Mouse (Mus musculus): ENCODE data around the gene Ccdc171.

DNA sequence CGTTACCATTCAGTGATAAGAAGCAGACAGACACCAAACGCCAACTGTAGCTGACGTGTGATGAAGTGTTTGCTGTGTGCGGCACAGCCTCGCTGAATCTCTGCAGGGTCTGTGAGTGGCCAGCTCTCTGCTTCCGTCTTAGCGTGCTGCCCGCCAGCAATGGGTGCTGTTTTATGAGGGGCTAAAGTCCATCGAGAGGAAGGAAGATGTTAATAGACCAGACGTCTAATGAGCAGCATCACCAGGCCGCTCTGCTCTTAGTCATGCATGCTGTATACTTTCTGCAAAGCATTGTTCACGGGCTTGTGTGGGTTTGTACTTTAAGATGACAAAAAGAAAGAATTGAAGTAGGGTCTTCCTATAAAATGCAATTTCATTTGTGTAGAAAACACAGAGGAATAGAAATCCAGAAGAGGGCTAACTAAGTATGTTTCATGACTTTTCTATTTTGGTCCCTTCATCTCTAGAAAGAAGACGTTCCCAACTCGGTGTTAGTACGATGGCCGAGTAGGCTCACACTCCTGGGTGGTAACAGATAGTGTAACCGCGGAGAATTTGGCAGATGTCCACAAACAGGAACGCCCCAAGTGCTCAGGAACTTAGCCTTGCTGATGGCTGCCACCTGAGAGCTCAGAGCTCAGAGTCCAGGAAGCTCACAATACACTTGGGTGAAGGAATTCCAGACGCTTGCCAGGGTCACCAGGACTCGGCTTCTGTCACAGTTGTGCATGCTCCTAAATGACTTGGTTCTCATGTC, 273.5 kb downstream of the Ccdc171 start:
- TF ChIP-seq POLR2A (IDR thresholded peaks at IDR 0.05; ENCODE audit: control insufficient read depth, extremely low read depth, insufficient read depth, low read length, poor library complexity): no peak
- no peak for TF ChIP-seq CTCF (IDR thresholded peaks at IDR 0.05; ENCODE audit: borderline replicate concordance, control insufficient read depth, extremely low read depth, insufficient read depth, low read length, poor library complexity)
